Mouse (Mus musculus): ENCODE data around the gene Elane. TPM values are rescaled to one million over a fixed set of nuclear protein-coding genes. Genes with fewer than 3 reads are reported as not detected.

Elane gene
- total and polyA plus RNA-seq, 2 experiments from 2014 or later: not detected

GRCm38 (mm10) chr10:79900951-79901410 lies 14.9 kb downstream of the Elane start:
- Histone ChIP-seq H3K4me1 (ENCODE audit: insufficient read depth, low read length) (no peaks in the 10 kb centered on the region), H3K9me3 (ENCODE audit: low read length) (no peaks in the 10 kb centered on the region), H3K4me2 (ENCODE audit: low read depth, low read length, poor library complexity, severe bottlenecking) (no peak overlapping the region), H3K36me3 (ENCODE audit: insufficient read depth, low read length) (peaks cover 33% of the 10 kb centered on the region), H3K9ac (replicated peaks; ENCODE audit: low read length, poor library complexity, severe bottlenecking) (0 out of 2 replicates have a peak overlapping the region, but pooled peaks have one; percentile 13), H3K27ac (ENCODE audit: low read depth, low read length) (0 out of 2 replicates have a peak overlapping the region, but pooled peaks have one; percentile 3), H3K27me3 (ENCODE audit: insufficient read depth, low read length) (no peaks in the 10 kb centered on the region), H3K4me3 (ENCODE audit: low read depth, low read length) (no peak overlapping the region)
- 15% methylated on average over 2 of the region's 2 CpGs for WGBS
- DNase-seq (ENCODE audit: low spot score) (peak; percentile 73), ATAC-seq (ENCODE audit: low FRiP score) (peak; percentile 59; the same call in 1 of the 2 replicates)
- TF ChIP-seq CTCF (IDR thresholded peaks at IDR 0.05): peak; percentile 69

- Histone ChIP-seq H3K4me1 (ENCODE audit: insufficient read depth, low read length) (no peaks in the 10 kb centered on the region), H3K4me3 (ENCODE audit: low read depth, low read length) (no peak overlapping the region), H3K9ac (replicated peaks; ENCODE audit: low read length, poor library complexity, severe bottlenecking) (no peak overlapping the region), H3K4me2 (ENCODE audit: low read depth, low read length, poor library complexity, severe bottlenecking) (no peak overlapping the region), H3K27me3 (ENCODE audit: insufficient read depth, low read length) (no peaks in the 10 kb centered on the region), H3K36me3 (ENCODE audit: insufficient read depth, low read length) (peaks cover 30% of the 10 kb centered on the region), H3K9me3 (ENCODE audit: low read length) (no peaks in the 10 kb centered on the region), H3K27ac (ENCODE audit: low read depth, low read length) (no peak overlapping the region)
- 94% methylated on average over 9 of the region's 9 CpGs for WGBS
- DNase-seq (ENCODE audit: low spot score): no peak
- no peak for TF ChIP-seq CTCF (IDR thresholded peaks at IDR 0.05)
- no peak for ATAC-seq (ENCODE audit: low FRiP score)
These were observed 20.7 kb downstream of the Elane start for GRCm38 (mm10) chr10:79906712-79907111.

GRCm38 (mm10) chr10:79907415-79907814 lies 21.4 kb downstream of the Elane start:
- H3K27me3 ChIP-seq (ENCODE audit: insufficient read depth, low read length): no peaks in the 10 kb centered on the region
- ATAC-seq (ENCODE audit: low FRiP score) (no peak), DNase-seq (ENCODE audit: low spot score) (no peak)
- H3K36me3 ChIP-seq (ENCODE audit: insufficient read depth, low read length): peaks cover 35% of the 10 kb centered on the region
- no peaks in the 10 kb centered on the region for H3K9me3 ChIP-seq (ENCODE audit: low read length)
- H3K27ac ChIP-seq (ENCODE audit: low read depth, low read length): no peak overlapping the region
- TF ChIP-seq CTCF (IDR thresholded peaks at IDR 0.05): no peak
- no peak overlapping the region for H3K9ac ChIP-seq (replicated peaks; ENCODE audit: low read length, poor library complexity, severe bottlenecking)
- H3K4me1 ChIP-seq (ENCODE audit: insufficient read depth, low read length): no peaks in the 10 kb centered on the region
- WGBS: 95% methylated on average over 10 of the region's 10 CpGs
- H3K4me3 ChIP-seq (ENCODE audit: low read depth, low read length): no peak overlapping the region
- no peak overlapping the region for H3K4me2 ChIP-seq (ENCODE audit: low read depth, low read length, poor library complexity, severe bottlenecking)

DNA sequence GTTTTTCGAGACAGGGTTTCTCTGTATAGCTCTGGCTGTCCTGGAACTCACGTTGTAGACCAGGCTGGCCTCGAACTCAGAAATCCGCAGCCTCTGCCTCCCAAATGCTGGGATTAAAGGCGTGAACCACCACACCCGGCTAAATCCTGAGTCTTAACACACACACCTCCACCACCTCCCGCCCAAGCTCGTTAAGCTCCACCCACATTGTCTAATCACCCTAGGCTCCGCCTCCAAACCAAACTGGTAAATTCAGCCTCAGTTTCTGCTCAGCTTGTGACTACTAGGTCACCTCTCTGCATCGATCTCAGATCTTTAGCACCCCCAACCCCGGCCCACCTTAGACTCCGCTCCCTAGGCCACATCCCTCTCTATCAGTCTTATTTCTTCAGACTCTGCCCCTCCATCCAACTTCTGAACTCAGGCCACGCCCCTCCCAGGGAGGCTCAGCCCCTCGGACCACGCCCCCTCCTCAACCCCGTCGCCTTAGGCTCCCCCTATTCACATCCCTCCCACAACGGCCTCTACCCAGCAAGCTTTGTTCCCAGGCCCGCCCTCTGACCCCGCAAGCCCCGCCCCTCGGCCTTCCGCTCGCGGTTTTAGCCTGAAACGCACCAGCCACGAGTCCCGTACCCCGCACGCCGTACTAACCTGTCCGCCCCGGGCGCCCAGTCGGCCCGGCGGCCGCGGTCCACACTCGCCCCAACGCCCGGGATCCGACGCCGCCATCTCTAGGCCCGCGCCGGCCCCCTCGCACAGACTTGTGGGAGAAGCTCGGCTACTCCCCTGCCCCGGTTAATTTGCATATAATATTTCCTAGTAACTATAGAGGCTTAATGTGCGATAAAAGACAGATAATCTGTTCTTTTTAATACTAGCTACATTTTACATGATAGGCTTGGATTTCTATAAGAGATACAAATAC lies 22.4 kb downstream of the Elane start, which contains the start of gene Med16:
Med16 (minus strand) TSS at position 757 of the 925 bp plus-strand sequence.
- peak within 1 kb of the TSS; percentile 47 for H3K4me3 ChIP-seq (ENCODE audit: low read depth, low read length)
- H3K27ac ChIP-seq (ENCODE audit: low read depth, low read length): peak within 1 kb of the TSS; percentile 87
- peak within 1 kb of the TSS; percentile 52 for H3K4me2 ChIP-seq (ENCODE audit: low read depth, low read length, poor library complexity, severe bottlenecking)
- no peaks in the 10 kb centered on the region for H3K4me1 ChIP-seq (ENCODE audit: insufficient read depth, low read length)
- TF ChIP-seq CTCF (IDR thresholded peaks at IDR 0.05): no peak
- peaks cover 28% of the 10 kb centered on the region for H3K36me3 ChIP-seq (ENCODE audit: insufficient read depth, low read length)
- DNase-seq (ENCODE audit: low spot score) (peak; percentile 96), ATAC-seq (ENCODE audit: low FRiP score) (peak; percentile 90)
- no peaks in the 10 kb centered on the region for H3K27me3 ChIP-seq (ENCODE audit: insufficient read depth, low read length)
- H3K9me3 ChIP-seq (ENCODE audit: low read length): no peaks in the 10 kb centered on the region
- 2% methylated on average over 52 of the region's 52 CpGs for WGBS
- H3K9ac ChIP-seq (replicated peaks; ENCODE audit: low read length, poor library complexity, severe bottlenecking): peak within 1 kb of the TSS; percentile 69

GRCm38 (mm10) chr10:79909092-79909922 lies 23.3 kb downstream of the Elane start:
- Histone ChIP-seq H3K36me3 (ENCODE audit: insufficient read depth, low read length) (peaks cover 28% of the 10 kb centered on the region), H3K27me3 (ENCODE audit: insufficient read depth, low read length) (no peaks in the 10 kb centered on the region), H3K4me1 (ENCODE audit: insufficient read depth, low read length) (no peaks in the 10 kb centered on the region; the same call in 1 of the 2 replicates), H3K4me3 (ENCODE audit: low read depth, low read length) (peak overlapping the region; percentile 47), H3K4me2 (ENCODE audit: low read depth, low read length, poor library complexity, severe bottlenecking) (peak overlapping the region; percentile 37), H3K27ac (ENCODE audit: low read depth, low read length) (peak overlapping the region; percentile 87), H3K9me3 (ENCODE audit: low read length) (no peaks in the 10 kb centered on the region), H3K9ac (replicated peaks; ENCODE audit: low read length, poor library complexity, severe bottlenecking) (peak overlapping the region; percentile 51)
- peak; percentile 48 for ATAC-seq (ENCODE audit: low FRiP score)
- TF ChIP-seq CTCF (IDR thresholded peaks at IDR 0.05): no peak
- WGBS: 21% methylated on average over 14 of the region's 14 CpGs
- DNase-seq (ENCODE audit: low spot score): peak; percentile 62

All from midbrain, postnatal 0 days (tissue).